Mouse (Mus musculus): ENCODE results near the gene Smo.

GRCm38 (mm10) chr6:29697548-29697947 lies 37.8 kb upstream of the Smo start:
- TF ChIP-seq POLR2A (IDR thresholded peaks at IDR 0.05; ENCODE audit: low read depth, low read length) (no peak), CTCF (IDR thresholded peaks at IDR 0.05; ENCODE audit: extremely low read depth, insufficient read depth, insufficient read length, insufficient replicate concordance) (no peak)

Measured in spleen, adult 2 months (tissue).